Mouse (Mus musculus) cerebellum, adult 18-20 months (tissue): Measurements from ENCODE around the gene Natd1.

ENCODE experiments used
- DNase-seq, 2 experiments: peaks; one replicate each; pipeline ENCODE4 v3.0.0; 2021

Natd1 gene

GRCm38 (mm10) chr11:60882386-60882785, 32.2 kb downstream of the Natd1 start:
- DNase-seq, result no peak

GRCm38 (mm10) chr11:60880559-60880958, 34.0 kb downstream of the Natd1 start:
- no peak for DNase-seq

- peak; percentile 52 to 56 for DNase-seq
These were observed 35.1 kb downstream of the Natd1 start for GRCm38 (mm10) chr11:60879423-60879822.

- DNase-seq, result peak; percentile 93 to 96
These were observed 35.8 kb downstream of the Natd1 start, which contains the start of gene Tmem11 for GRCm38 (mm10) chr11:60878675-60879294. Gene Tmem11 (minus strand): TSS chr11:60879272.

DNA sequence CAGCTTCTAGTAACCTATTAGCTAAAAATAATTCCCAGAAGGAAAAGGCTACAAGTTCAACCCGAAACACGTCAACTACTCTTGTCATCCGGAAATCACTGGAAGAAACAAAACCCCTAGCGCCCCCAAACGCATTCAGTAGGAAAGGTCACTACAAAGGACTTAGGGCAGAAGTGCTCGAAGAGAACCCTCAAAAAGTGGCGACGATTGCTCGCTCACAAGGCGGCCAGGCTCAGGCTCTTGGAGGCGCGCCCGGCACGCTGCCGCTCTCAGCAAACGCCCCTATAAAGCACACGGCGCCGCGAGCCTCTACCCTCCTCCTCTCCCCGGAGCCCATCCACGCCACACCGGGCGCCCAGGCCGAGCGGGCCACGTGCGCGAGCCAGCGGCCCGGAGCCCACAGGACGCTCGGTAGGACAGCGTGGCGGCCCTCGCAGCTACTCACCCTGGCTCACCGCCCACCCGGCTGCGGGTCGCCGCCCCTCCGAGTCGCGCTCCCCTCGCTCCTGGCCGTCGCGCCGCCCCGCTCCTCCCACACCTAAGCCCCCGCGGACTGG, 36.4 kb downstream of the Natd1 start:
- peak in 1 of 2 experiments; percentile 56 for DNase-seq

DNA sequence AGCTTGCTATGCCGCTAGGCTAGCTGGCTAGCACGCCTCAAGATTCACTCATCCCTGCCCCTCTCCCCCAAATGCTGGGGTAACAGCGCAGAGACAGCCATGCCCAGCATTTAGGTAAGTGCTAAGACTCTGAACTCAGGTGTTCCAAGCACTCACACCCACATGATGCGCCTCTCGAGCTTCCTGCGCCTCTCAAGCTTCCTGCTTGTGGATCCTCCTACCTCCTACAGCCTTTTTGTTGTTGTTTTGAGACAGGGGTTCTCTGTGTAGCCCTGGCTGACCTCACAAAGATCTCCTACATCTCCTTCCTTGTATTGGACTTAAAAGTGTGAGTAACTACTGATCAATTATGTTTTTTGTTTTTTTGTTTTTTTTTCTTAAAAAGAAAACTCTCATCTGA, 41.4 kb downstream of the Natd1 start:
- DNase-seq, result no peak

DNA sequence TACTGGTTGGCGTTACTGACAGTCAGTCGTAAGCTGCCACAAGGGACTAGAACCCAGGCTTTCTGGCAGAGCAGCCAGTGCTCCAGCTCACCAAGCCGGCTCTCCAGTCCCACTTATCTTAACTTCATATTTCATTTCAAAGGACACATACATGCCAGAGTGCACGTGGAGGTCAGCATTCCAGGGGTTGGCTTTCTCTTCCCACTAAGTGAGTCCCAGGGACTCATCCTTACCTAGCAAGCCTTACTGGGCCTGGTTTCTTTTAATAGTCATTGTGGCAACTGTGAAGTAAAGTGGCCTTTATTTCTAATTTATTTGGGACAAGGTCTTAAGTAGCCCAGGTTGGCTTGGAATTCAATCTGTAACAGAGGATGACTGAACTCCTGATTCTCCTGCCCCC, 43.1 kb downstream of the Natd1 start:
- DNase-seq, result no peak

GRCm38 (mm10) chr11:60869471-60869870, 45.1 kb downstream of the Natd1 start:
- DNase-seq, result peak in 1 of 2 experiments; percentile 14

DNA sequence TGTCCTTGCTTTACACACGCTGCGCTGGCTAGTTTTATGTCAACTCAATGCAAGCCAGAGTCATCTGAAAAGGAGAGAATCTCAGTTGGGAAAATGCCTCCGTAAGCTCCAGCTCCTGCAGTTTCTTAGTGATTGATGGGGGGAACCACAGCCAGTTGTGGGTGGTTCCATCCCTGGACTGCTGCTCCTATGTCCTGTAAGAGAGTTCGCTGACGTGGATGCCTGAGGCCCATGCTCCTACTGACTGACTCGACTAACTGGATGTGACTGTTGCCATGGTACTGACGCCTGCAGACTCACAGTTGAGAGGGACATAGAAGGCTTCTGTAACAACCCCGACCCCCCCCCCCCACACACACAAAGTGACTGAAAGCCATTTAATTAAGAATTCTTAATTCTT, 46.6 kb downstream of the Natd1 start:
- no peak for DNase-seq

GRCm38 (mm10) chr11:60867456-60867855, 47.1 kb downstream of the Natd1 start:
- DNase-seq, result peak in 1 of 2 experiments; percentile 30

GRCm38 (mm10) chr11:60866021-60866420, 48.5 kb downstream of the Natd1 start:
- no peak for DNase-seq

DNA sequence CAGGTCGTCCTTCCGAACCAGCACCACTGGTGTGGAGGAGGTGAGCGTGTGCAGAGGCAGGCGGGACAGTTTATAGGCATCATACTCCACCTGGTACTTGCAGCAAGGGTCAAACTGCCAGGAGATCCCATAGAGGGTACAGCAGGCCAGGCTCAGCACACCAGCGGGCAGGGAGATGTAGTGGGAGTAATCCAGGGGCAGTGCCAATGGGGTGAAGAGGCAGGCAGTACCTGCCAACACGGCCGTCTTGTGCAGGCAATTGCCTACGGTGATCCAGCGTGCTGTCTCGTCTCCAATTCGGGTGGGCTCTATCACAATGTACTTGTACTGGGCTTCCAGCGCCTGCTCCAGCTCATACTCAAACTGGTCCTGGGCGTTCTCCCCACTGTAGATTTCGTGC, 49.6 kb downstream of the Natd1 start:
- DNase-seq, result no peak

GRCm38 (mm10) chr11:60864166-60864565, 50.4 kb downstream of the Natd1 start:
- DNase-seq, result peak in 1 of 2 experiments; percentile 32

DNA sequence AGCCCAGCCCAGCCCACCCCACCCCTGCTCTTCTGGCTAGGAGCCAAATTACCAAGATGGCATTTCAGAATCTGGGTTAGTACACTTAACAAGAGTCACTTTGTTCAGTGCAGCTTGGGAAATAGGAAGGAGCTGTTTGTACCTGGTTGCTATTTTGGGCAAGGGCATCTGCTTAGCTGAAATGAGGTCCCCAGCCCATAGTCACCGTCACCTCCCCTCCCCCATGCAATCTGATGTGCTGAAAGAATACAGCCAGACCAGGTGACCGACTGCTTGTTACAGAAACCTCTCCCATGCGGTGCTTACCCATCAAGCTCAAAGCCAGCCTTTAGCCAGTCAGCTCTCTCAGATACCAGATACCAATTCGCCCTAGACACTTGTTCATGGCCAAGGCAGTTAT, 51.4 kb downstream of the Natd1 start:
- peak; percentile 35 to 46 for DNase-seq

- DNase-seq, result no peak
These were observed 52.6 kb downstream of the Natd1 start for GRCm38 (mm10) chr11:60861993-60862392.

- no peak for DNase-seq
These were observed 58.0 kb downstream of the Natd1 start for GRCm38 (mm10) chr11:60856587-60856986.
